Mouse (Mus musculus): ENCODE measurements around the gene Tmod1. TPM values are rescaled to one million over a fixed set of nuclear protein-coding genes. Genes with fewer than 3 reads are reported as not detected.

Gene Tmod1
- polyA plus RNA-seq, 1 experiment from 2014 or later, result 15.0 TPM

DNA sequence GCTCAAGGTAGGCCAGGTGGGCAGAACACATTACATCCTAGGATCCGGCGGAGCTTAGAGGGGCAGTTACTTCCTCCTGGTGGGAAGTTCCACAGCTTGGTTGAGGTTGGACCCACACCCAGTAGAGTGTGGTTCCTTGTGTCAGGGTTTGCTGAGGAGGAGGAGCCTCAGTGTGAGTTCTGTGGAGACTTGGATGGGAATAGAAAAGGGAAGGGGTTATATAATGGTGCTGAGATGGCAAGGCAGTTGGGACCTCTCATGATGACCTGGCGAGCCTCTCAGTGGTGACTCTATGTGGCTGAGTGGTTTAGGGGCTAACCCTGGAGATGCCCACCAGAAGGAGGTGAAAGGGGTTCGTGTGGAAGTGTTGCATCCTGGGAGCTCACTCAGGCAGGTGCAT lies 25.1 kb downstream of the Tmod1 start:
- DNase-seq (ENCODE audit: low spot score) (no peak), ATAC-seq (no peak)
- 75% methylated on average over 4 of the region's 4 CpGs for WGBS
- no peaks in the 10 kb centered on the region for H3K27me3 ChIP-seq (replicated peaks; ENCODE audit: insufficient read depth, low read length)
- peaks cover 5% of the 10 kb centered on the region; the same call in 1 of the 2 replicates for H3K4me1 ChIP-seq (ENCODE audit: insufficient read depth, low read depth, low read length)
- no peak overlapping the region for H3K4me3 ChIP-seq (ENCODE audit: low read depth, low read length)
- H3K36me3 ChIP-seq (ENCODE audit: insufficient read depth, low read length), result no peaks in the 10 kb centered on the region
- H3K9ac ChIP-seq (replicated peaks; ENCODE audit: low read depth), result no peak overlapping the region
- H3K9me3 ChIP-seq (ENCODE audit: low read length), result no peaks in the 10 kb centered on the region
- H3K27ac ChIP-seq (ENCODE audit: low read length), result peak overlapping the region; percentile 88
- TF ChIP-seq EP300 (IDR thresholded peaks at IDR 0.05) (no peak), CTCF (IDR thresholded peaks at IDR 0.05) (no peak)
- peak overlapping the region; percentile 27; the same call in 1 of the 2 replicates for H3K4me2 ChIP-seq (replicated peaks; ENCODE audit: low read depth, low read length)

DNA sequence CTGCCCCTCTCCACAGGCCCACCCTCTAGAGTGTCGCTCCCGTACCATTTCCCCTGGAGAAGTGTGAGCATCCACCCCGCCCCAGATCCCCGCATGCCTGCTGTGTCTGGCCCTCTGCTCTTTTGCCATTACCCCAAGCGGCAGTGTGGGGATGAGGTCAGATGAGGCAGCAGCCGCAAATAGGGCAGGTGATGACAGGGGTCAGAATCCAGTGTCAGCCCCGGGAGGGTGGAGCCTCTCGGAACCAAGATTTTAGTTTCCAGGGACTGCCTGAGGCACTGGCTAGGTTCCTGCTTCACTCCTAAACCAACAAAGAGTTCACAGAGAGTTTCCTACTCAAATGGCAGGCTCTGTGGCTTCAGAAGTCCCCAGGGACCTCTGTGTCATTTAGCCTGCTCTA lies 25.5 kb downstream of the Tmod1 start:
- DNase-seq (ENCODE audit: low spot score) (no peak), ATAC-seq (no peak)
- no peak overlapping the region for H3K9ac ChIP-seq (replicated peaks; ENCODE audit: low read depth)
- no peaks in the 10 kb centered on the region for H3K27me3 ChIP-seq (replicated peaks; ENCODE audit: insufficient read depth, low read length)
- no peaks in the 10 kb centered on the region for H3K36me3 ChIP-seq (ENCODE audit: insufficient read depth, low read length)
- H3K4me3 ChIP-seq (ENCODE audit: low read depth, low read length), result no peak overlapping the region
- peaks cover 5% of the 10 kb centered on the region; the same call in 1 of the 2 replicates for H3K4me1 ChIP-seq (ENCODE audit: insufficient read depth, low read depth, low read length)
- peak overlapping the region; percentile 88 for H3K27ac ChIP-seq (ENCODE audit: low read length)
- no peak for TF ChIP-seq CTCF (IDR thresholded peaks at IDR 0.05)
- TF ChIP-seq EP300 (IDR thresholded peaks at IDR 0.05), result no peak
- H3K4me2 ChIP-seq (replicated peaks; ENCODE audit: low read depth, low read length), result peak overlapping the region; percentile 27; the same call in 1 of the 2 replicates
- 34% methylated on average over 8 of the region's 8 CpGs for WGBS
- H3K9me3 ChIP-seq (ENCODE audit: low read length), result no peaks in the 10 kb centered on the region

DNA sequence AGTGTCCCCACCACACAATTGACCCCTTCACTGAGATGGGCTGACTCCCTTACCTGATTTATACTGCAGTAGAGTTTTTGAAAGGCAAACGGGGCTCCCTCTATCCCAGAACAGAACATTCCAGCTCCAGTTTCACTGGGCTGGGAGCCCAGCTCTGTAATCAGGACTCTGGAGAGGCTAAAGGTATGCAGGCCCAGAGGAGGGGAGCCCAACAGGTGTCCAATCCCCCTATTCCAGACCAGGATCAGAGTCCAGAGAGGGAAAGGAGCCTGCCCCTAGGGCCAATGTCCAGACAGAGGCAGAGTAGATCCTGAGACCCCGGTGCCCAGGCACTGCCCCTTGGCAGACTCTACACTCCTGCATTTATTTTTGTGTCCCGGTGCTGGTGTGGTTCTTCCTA lies 26.2 kb downstream of the Tmod1 start:
- H3K27me3 ChIP-seq (replicated peaks; ENCODE audit: insufficient read depth, low read length), result no peaks in the 10 kb centered on the region
- peak; percentile 61 for DNase-seq (ENCODE audit: low spot score)
- peak; percentile 80 for ATAC-seq
- no peak overlapping the region for H3K4me3 ChIP-seq (ENCODE audit: low read depth, low read length)
- TF ChIP-seq CTCF (IDR thresholded peaks at IDR 0.05) (no peak), EP300 (IDR thresholded peaks at IDR 0.05) (peak; percentile 79)
- peak overlapping the region; percentile 88 for H3K27ac ChIP-seq (ENCODE audit: low read length)
- no peaks in the 10 kb centered on the region for H3K36me3 ChIP-seq (ENCODE audit: insufficient read depth, low read length)
- no peaks in the 10 kb centered on the region for H3K9me3 ChIP-seq (ENCODE audit: low read length)
- WGBS, result 58% methylated on average over 3 of the region's 3 CpGs
- H3K9ac ChIP-seq (replicated peaks; ENCODE audit: low read depth), result no peak overlapping the region
- peak overlapping the region; percentile 27; the same call in 1 of the 2 replicates for H3K4me2 ChIP-seq (replicated peaks; ENCODE audit: low read depth, low read length)
- H3K4me1 ChIP-seq (ENCODE audit: insufficient read depth, low read depth, low read length), result peaks cover 5% of the 10 kb centered on the region; the same call in 1 of the 2 replicates

DNA sequence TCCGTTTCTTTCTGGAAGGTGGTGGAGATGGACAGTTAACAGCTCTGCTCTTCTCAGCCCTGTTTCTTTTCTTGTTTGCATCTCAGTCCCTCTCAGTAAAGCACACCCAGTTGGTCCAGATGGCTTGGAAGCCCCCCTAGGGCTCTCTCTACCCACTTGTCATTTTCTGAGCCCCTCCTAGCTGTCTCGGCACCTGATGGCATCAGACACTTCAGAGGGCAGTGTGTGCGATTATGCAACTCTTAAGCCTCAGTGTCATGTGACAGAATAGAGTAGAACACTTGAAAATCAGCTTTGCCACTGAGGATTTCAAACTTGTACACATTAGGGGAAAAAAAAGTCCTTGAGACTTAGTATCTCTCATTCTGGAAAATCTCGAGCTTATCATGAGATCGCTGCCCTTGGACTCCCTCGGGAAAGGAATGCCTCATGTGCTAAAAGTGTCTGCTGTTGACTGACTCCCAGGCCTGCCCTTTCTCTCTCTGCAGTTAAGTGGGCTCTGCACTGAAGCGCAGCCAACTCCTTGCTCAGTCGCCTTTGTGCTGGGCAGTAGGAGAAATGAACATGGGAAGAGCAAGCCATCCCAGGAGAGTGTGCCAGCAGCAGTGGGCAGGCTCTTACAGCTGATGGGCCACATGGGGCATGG lies 27.1 kb downstream of the Tmod1 start:
- H3K27ac ChIP-seq (ENCODE audit: low read length), result peak overlapping the region; percentile 88
- 34% methylated on average over 8 of the region's 8 CpGs for WGBS
- peaks cover 5% of the 10 kb centered on the region; the same call in 1 of the 2 replicates for H3K4me1 ChIP-seq (ENCODE audit: insufficient read depth, low read depth, low read length)
- peak; percentile 88 for ATAC-seq
- peak; percentile 89 for DNase-seq (ENCODE audit: low spot score)
- TF ChIP-seq EP300 (IDR thresholded peaks at IDR 0.05) (peak; percentile 97), CTCF (IDR thresholded peaks at IDR 0.05) (no peak)
- H3K36me3 ChIP-seq (ENCODE audit: insufficient read depth, low read length), result no peaks in the 10 kb centered on the region
- peak overlapping the region; percentile 22; the same call in 1 of the 2 replicates for H3K4me2 ChIP-seq (replicated peaks; ENCODE audit: low read depth, low read length)
- no peaks in the 10 kb centered on the region for H3K27me3 ChIP-seq (replicated peaks; ENCODE audit: insufficient read depth, low read length)
- no peaks in the 10 kb centered on the region for H3K9me3 ChIP-seq (ENCODE audit: low read length)
- no peak overlapping the region for H3K9ac ChIP-seq (replicated peaks; ENCODE audit: low read depth)
- H3K4me3 ChIP-seq (ENCODE audit: low read depth, low read length), result no peak overlapping the region

DNA sequence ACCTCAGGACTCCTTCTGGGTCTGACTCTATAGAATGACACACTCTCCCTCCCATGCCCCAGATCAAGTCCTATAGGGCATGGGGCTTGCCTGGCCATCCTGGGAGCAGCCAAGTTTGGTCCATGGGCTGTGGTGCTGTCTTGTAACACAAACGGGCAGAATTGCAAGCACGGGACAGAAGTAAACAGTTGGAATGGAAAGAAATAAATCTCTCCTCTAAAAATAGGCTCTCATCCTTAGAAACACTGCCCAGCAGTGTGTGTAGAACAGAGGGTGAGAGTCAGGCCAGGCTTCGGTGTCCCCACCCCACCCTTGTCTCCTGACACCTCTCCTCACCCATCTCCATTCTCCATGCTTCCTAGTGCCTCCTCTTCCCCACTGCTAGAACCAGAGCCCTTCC lies 29.3 kb downstream of the Tmod1 start:
- Histone ChIP-seq H3K4me1 (ENCODE audit: insufficient read depth, low read depth, low read length) (peaks cover 5% of the 10 kb centered on the region; the same call in 1 of the 2 replicates), H3K27ac (ENCODE audit: low read length) (no peak overlapping the region), H3K4me3 (ENCODE audit: low read depth, low read length) (no peak overlapping the region), H3K9ac (replicated peaks; ENCODE audit: low read depth) (no peak overlapping the region), H3K9me3 (ENCODE audit: low read length) (no peaks in the 10 kb centered on the region), H3K4me2 (replicated peaks; ENCODE audit: low read depth, low read length) (no peak overlapping the region), H3K36me3 (ENCODE audit: insufficient read depth, low read length) (no peaks in the 10 kb centered on the region), H3K27me3 (replicated peaks; ENCODE audit: insufficient read depth, low read length) (no peaks in the 10 kb centered on the region)
- TF ChIP-seq EP300 (IDR thresholded peaks at IDR 0.05) (no peak), CTCF (IDR thresholded peaks at IDR 0.05) (no peak)
- 35% methylated on average over 3 of the region's 3 CpGs for WGBS
- DNase-seq (ENCODE audit: low spot score), result no peak
- no peak for ATAC-seq

DNA sequence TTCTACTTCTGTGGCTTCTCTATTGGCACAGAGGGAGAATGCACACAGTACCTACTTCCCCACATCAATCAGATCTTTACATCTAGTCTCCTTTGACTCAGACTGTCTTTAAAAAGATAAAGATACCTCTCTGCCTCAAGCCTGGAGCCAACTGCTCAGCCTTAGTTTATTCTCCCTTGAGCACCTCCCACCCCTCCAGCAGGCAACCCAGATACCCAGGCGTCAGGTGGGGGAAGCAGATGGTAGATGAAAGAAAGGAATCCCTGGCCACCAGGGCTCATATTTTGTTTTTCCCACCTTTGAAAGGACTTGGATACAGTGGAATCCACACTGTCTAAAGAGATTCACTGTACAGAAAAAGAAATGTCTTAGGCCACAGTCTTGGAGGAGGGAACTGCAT lies 29.8 kb downstream of the Tmod1 start:
- ATAC-seq (no peak), DNase-seq (ENCODE audit: low spot score) (no peak)
- no peak overlapping the region for H3K4me2 ChIP-seq (replicated peaks; ENCODE audit: low read depth, low read length)
- 50% methylated on average over 1 of the region's 1 CpGs for WGBS
- H3K9me3 ChIP-seq (ENCODE audit: low read length), result no peaks in the 10 kb centered on the region
- H3K36me3 ChIP-seq (ENCODE audit: insufficient read depth, low read length), result no peaks in the 10 kb centered on the region
- no peaks in the 10 kb centered on the region for H3K27me3 ChIP-seq (replicated peaks; ENCODE audit: insufficient read depth, low read length)
- H3K4me3 ChIP-seq (ENCODE audit: low read depth, low read length), result no peak overlapping the region
- no peak overlapping the region for H3K27ac ChIP-seq (ENCODE audit: low read length)
- peaks cover 5% of the 10 kb centered on the region; the same call in 1 of the 2 replicates for H3K4me1 ChIP-seq (ENCODE audit: insufficient read depth, low read depth, low read length)
- TF ChIP-seq CTCF (IDR thresholded peaks at IDR 0.05) (no peak), EP300 (IDR thresholded peaks at IDR 0.05) (no peak)
- H3K9ac ChIP-seq (replicated peaks; ENCODE audit: low read depth), result no peak overlapping the region

Data from lung, postnatal 0 days (tissue).